Mouse (Mus musculus) thymus, postnatal 10 days (tissue): ENCODE measurements around the gene Itpr1.
A peak's percentile ranks its signal among the peaks of the same experiment; 100 is the strongest.

Source experiments
- DNase-seq, 2 experiments: peaks; one replicate each; pipeline ENCODE4 v3.0.0; 2021; ENCODE audit warnings: low spot score in 2 of 2

Gene Itpr1

DNA sequence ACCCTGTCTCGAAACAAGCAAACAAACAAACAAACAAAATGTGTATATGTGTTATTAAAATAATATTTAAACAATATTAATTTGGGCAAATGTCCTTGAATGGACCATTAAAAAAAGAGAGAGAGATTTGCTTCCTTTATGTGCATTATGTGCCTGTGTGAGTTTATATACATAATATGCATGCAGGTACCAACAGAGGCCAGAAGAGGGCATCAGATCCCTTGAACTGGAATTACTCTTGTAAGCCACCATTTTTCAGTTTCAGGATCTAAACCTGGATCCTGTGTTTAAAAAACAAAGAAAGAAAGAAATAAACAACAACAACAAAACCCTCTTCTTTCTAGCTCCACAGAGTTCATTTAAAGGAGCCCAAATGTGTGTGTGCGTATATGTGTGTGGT lies 228.4 kb downstream of the Itpr1 start:
- no peak for DNase-seq

DNA sequence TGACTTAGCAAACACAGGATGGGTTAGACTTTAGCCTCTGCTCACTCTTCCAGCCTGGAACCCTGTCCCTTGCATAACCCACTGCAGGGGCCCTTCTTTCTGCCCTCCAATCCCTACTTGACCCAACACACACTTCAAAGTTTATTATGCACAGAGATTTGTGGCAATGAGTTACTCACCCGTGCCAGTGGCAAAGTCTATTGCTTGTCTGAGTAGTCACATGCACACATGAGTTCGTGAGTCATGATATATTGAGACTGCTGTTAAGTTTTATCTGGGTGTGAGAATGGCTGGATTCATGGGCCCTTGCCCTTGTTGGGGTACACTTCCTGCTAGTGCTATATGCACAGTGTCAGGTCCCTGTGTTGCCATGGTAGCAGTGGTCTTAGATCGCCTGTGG lies 229.4 kb downstream of the Itpr1 start:
- no peak for DNase-seq

DNA sequence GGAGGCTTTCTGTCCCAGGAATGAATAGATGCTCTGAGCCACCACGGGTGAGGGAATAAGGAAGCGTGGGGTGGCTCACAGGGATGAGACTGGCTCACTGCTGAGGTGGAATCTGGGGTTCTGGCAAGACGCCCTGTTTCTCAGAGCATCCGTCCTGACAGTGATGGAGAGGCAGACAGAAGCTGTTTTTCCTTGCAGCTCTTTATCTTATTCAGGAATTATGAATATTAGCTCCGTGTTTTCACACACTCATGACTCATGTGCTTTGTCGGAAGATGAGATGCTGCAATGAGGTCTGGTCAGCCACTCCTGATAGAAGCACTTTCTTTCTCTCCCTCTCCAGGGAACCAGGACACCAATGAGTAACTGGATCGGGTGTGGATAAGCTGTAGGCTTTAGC lies 231.5 kb downstream of the Itpr1 start:
- no peak for DNase-seq

DNA sequence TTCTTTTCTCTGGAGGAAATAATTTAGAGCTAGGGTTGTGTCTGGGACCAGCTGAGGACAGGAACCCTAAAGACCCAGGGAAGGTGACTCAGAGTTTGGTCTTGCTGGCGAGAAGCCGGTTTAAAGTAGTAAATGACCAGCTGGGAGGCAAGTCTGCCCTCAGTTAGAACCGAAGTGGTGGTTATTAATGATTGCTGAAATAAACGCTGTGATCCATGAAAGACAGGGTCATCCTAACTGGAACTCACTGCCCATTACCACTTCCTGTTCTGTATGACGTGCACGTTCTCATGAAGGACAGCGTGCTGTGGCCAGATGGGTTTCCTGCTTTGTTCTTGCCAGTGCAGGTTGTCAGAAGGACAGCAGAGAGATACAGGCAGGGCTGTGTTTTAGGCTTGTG lies 232.1 kb downstream of the Itpr1 start:
- no peak for DNase-seq

DNA sequence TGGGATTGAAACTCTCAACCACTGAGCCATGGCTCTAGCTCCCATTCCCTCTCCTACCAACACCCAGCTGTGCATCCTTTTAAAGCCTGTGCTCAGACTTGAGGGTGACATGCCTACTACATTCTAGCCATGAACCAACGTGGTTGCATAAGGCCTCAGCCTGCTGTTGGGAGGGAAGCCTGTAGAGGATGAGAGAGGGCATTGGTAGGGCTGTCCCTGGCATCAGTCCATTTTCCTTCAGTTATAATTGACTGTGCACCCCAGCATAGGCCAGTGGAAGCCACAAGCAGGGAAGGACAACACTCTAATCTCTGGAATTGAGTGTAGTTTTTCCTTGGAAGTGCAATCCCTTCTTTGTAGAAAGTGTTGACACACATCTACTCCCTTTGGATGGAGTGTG lies 233.9 kb downstream of the Itpr1 start:
- DNase-seq = no peak

DNA sequence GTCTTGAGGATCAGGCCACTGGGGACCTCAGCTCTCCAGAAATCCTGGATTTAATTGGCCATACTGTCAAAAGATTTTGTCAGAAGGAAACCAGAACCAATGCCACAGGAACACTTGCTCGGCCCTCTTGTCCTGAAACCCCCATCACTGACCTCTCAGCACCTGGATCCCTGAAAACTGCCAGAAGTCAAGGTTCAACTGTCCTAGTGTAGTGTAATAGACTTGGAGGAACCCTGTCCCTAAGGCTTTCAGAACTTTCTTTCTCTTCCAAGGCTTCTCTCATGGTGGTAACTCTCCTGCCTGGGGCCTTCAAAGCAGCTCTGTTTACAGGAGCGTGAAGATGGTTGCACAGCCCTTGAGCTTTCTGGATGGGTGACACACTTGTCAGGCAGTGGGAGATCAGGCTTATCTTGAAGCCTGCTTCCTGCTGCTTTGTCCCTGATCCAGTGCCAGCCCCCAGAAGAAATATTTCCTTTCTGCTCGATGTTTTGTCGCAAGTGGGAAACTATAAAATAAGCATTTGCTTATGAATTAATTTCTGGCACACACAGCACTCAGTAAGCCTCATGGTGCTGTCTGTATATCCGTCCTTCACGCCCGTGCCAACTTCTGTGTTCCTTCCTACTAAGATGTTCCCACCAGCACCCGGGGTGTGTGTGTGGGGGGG lies 234.4 kb downstream of the Itpr1 start:
- DNase-seq = no peak

DNA sequence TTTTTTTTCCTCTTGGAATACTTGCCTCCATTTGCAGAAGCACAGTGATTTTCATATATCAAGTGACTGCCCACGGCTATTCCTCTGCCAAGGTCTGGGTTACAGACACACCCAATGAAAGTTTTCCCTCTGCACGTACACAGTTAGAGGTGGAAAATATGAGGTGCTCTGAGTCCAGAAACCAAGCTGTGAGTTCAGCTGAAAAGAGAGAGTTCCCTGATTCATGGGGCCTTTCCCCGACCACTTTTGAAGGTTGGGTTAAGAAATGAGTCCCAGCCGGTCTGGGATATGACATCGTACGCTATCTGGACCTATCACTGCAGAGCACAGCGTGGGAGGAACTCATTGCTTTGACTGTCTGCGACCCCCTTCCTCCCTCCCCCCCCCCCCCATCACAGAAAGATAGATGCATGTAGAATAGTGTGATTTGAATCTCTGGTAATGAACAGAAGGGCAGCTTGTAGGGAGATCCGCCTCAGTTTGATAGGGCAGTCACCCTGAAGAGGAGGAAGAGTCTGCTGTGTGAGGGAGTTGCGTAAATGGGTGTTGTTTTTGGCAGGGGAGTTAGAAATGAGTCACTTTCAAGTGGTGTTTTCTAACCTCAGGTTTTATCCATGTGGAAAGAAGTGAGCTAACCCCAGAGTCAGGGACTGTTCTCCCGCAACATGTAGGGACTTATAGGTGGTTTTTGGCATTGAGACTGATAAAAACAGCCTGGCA lies 235.3 kb downstream of the Itpr1 start:
- no peak for DNase-seq

DNA sequence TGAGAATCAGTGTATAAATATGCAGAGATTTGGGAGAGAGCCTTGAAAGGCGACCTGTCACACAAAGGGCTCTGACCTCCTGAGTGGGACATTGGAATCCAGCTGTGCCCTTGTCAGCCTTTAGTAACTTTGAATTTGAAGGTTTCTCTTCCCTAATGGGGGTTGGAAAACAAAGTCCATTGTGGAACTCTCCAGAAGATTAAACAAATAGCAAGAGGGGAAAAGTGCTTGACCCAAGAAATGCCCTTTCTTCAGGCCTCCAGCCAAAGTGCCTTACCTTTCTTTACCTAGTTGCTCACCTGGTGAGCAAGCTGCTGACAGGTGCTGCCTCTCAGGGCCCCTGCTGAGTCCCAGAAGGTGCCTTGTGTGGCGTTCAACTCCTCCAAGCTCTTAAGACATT lies 236.0 kb downstream of the Itpr1 start:
- DNase-seq = no peak

DNA sequence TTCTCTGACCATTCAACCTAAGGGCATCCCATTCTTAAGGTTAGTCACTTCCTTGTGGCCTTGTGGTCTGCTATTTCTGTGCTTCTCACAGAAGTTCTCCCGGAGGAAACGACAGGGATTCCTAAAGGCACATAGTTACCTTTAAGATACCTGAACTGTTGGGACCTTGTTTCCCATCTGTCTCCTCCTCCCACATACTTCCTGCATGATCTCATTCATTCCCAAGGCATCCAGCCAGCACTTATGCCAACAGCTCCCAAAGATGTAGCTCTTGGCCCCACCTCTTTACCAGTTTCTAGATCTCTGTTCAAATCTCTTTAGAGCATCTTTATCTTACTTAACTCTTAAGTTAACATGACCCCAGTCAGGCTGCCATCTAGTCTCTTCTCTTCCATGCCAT lies 238.6 kb downstream of the Itpr1 start:
- DNase-seq = no peak

DNA sequence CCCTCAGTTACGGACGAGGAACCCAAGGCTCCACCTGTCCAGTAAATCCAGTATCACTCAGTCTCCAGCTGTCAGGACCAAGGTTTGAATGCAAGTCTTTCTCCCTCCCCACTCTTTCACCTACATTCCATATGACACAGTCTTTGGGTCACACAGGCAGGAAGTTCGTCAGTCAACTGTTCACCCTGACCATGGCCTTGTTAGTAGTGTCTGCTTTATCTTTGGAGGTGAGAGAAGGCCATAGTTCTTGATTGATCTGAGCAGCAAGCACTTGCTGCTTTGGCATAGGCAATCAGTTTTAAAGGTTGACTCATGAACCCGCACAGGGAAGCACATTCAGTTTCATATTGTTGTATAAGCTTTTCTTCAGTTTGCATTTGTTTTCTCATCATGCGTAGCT lies 240.7 kb downstream of the Itpr1 start:
- no peak for DNase-seq

DNA sequence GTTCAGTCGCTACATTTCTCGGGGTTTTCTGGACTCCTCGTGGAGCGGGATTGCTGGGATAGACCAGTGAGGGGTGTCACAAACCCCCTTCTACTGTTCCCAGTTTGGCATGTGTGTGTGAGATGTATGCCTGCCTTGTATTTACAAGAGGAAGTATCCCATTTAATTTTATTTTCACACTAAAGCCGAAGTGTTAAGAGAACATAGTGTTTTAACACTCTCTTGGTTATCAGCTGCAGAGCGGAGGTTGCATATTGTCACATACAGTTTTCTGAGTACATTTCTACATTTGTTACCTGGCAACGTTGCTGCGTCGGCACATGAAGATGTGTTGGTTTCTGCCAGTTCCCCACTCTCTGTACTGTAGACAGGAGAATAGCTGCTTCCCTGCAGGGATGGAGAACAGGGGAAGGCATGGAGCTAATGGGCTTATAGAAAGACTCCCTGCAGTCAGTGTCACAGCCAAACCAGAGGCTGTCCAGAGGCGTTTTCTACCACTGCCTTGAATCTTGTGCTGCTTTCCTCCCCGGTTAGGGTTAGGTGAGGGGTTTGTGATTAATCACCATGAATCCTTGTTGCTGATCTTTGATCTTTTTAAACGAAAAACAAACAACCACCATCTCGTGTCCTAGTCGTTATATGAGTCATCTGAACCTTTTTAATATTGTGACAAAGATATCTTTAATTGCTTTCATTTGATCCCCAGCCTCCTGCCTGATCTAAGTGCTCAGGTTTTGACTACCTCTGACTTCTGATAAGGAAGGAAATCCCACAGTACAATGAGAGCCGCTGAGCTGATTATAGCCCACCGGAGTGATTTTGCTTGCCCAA lies 241.4 kb downstream of the Itpr1 start:
- no peak for DNase-seq

DNA sequence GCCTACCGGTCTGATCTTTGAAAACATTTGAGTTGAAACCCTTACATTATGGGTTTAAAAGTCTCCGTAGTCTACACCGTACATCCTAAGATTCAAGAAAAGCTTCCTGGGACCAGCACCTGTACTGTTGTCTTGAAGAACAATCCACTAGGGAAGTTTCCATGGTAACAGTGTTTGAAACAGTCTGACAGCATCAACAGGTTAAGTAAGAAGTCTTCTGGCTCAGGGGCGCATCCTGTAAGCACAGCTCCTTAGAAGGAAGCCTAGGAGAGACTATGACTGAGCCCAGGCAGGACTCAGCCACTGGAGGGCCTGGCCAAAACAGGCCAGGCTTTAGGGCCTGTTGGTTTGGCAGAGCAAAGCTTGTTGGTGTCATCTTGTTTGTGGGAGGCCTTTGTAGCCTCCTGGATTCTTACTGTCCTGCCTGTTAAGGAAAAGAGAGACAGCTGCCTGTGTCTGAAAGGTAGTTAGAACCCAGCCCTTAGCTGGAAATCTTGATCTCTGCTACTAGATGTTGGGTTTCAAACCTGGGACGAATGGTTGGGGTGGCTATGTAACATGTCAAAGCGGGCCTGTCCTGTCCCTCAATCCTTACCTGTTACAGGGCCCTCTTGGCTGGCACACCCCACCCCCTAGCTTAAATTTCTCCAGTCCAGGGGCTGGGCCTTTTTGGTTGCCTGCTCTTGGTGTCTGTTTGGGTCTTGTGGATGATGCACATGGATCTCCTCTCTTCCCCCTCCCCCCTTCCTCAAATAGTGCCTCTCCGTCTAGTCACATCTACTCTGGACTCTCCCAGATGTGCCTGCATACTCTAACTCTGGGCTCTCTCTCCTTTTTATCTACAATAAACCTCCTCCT lies 242.3 kb downstream of the Itpr1 start:
- no peak for DNase-seq

DNA sequence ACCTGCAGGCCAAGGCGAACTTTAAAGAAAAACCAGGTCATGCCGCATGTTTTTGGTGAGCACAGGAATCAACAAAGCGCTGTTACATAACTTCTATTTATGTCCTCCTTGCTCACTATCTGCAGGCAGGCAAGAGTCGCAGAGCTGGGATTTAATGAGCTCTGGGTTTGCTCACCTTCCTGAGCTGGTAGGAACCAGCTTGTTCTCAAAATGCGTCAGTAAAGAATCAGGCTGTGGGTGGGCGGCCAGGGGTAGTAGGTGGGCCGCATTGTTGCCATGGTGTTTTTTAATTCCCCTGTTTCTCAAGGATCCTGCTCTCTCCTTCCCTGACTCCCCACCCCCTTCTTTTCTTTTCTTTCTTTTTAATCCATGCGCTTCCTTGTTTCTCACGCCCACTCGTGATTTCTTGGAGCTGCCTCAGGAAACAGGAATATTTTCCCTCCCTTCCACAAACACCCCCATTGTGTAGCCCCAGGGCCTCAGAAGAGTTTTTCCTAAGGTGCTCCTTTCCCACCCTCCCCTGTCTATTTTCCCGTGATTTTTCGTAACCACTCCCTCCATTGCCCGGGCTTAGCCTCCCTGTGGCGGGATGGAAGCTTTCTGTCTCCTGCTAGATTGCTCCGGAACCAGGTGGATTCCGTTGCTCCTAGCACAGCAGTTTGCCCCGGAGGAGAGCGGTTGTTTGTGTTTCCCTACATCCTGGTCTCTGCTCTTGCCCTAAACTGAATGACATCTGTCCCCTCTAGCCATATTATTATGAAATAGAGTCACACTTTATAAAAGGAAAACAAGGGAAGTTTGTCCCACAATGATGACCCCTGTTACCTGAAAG lies 243.6 kb downstream of the Itpr1 start:
- DNase-seq = no peak

DNA sequence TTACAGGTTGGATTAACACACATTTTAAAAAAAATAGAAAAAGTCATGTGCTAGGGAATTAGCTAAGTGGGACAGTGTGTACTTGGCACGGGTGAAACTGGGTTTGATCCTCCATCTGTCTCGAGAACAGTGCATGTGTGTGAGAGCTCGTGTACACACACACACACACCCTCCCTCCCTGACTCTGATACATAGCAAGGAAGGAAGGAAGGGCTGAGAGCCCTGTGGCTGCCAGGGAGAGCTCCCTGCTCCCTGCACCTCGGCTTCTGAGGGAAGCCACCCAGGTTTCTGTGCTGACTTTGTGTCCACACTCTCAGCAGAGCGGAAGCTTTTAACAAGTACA lies 244.1 kb downstream of the Itpr1 start:
- no peak for DNase-seq

DNA sequence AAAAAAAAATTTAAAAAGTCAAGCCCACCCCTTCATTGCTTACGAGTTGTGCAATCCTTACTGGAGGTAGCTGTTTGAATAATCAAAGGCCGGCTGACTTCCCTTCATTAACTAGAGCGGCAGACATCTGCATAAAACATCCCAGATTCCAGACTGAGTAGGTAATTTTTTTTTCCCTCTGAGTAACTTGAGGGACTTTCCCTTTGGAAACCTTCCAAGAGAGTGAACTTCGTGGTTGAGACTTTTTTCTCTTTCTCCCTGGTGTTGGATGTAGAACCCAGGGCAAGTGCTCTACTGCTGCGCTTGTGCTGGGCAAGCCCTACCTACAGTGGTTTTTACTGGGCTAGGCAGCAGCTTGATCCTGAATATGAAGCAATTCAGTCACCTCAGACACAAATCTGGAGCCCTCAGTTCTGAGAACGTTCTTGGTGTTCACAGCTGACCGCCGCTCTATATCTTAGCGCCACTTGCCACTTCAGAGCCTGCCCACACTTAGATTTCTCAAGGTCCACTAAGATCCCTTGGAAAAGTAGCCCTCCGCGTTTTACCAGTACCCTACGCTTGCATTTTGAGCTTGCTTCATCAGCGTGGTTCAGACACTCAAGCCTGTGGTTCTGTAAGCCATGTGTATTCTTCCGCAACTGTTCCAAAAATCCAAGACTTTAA lies 244.8 kb downstream of the Itpr1 start:
- no peak for DNase-seq

DNA sequence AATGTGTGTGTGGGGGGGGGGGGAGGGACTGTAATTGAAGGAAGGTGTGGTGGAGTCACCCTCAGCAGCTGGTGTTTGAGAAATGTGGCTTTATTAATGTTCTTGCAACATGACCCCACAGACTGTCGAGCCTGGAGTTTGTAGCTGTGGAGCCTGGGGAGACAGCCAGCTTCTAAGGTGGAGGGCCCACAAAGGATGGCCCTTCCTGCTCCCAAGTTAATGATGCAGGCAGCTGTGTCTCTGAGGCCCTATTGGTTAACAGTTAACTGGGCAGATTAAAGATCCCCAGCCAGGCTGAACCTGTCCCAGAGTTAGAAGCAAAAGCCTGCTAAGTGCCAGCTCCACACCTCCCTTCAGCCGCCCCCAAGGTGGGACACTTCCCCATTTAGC lies 245.3 kb downstream of the Itpr1 start:
- DNase-seq = no peak

DNA sequence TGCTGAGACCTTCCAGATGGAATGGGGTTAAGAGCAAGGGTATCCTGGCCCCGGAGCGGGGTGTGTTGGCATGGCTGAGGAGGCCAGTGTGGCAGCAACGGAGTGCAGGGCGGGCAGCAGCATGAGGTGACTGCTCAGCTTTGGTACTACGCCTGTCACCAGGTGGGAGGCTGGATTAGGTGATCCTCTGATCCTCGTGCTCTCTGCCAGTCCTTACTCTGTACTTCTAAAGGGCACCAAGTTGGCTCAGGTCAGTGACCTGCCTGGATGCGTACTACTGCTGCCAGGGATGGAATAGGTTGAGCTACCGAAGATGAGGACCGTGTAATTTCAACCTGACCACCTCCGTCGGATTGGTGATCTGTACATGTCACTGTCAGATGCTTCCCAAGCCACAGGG lies 245.9 kb downstream of the Itpr1 start:
- DNase-seq = no peak

DNA sequence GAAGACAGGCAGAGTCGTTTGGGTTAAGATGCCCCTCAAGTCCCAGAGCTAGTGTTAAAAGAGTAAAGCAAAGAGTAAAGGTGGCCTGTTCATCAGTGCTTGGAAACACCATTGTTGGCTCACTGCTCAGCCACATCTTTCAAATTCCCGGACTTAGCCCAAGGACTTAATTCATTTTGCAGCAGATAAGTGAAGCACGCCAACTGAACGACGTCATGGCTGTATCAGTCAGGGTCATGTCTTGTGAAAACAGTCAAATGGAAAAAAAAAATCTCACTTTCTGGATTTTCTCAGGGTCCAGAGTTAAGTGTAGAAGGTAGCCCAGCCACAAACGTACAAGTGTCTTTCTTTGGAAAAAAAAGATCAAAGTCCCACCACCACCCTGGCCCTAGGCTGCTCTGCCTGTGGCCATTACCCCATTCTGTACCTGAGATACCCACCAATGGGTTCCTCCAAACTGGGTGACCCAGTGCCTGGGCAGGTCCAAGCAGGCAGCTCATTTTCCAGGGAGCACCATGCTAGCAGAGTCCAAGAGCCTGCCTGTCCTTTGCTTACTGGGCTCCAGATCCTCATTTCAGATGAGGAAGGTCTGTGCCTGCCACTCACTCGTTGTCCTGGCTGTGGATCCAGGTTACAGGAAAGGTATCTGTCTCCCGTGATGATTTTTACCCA lies 251.5 kb downstream of the Itpr1 start:
- DNase-seq = no peak

DNA sequence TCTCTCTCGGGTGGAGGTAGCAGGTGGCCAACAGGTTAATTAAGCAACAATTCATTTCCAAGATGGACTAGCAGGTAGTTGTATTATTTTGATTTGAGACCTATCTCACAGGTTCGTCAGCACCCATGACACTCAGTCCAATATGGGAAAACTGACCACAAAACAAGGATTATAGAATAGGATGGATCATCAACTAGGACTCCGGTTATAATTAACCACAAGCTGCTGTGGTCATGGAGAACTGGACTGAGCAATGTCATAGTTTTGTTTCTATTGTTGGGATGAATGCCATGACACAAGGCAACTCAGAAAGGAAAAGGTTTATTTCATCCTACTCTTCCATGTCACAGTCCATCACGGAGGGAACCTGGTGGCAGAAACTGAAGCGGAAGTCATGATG lies 252.3 kb downstream of the Itpr1 start:
- no peak for DNase-seq

DNA sequence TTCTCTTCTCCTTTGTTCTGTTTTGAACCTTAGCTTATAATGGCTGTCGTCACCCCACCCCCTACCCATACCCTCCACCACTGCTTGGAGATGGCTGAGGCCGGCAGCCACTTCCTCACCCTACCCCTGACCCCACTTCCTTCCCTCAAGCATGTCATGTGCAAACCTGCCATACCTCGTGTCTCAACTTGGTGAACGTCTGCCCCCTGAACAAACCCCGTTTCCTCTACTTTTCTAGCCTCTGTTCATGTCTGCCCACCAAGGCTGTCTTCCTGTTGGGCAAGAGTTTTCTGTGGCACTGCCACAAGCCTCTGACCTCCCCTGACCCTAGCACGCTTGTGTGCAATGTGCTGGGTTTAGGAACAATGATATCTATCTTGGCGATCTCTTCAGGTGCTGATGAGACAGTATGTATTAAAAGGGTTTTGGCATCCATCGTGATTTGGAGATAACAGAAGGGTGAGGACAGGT lies 253.2 kb downstream of the Itpr1 start:
- DNase-seq = peak; percentile 44 to 49
